Mouse (Mus musculus): Measurements from ENCODE around the gene Clcf1.

DNA sequence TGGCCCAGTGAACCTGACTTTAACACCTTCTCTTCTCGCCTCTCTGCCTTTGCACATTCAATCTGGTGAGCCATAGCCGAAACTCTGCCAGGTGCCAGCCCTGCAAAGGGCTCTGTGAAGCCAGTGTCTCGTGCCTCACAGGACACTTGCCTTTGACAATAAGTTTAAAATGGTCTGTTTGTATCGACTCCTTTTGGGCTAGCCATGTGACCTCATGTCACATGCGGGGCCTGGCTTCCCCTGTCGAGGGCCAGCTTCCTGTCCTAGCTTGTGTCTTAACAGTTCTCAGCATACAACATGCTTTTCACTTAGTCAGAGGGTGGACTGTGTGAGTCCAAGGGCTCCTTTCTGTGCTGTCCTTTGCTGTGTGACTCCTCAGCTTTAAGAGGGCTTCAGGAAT is 48.7 kb downstream of the Clcf1 start:
- TF ChIP-seq CTCF (IDR thresholded peaks at IDR 0.05) (no peak), EP300 (IDR thresholded peaks at IDR 0.05; ENCODE audit: insufficient read depth, low read depth, low read length) (no peak), POLR2A (IDR thresholded peaks at IDR 0.05; ENCODE audit: insufficient read depth, low read depth, low read length) (no peak)
